Mouse (Mus musculus) urinary bladder, postnatal 25 days (tissue): ENCODE measurements at regions not wholly inside any gene's neighbourhood (a gene's known extent, or its start where the extent isn't known, plus 50 kb on each side); places are given as distances from the start of the nearest gene placed in this dataset.
"Not testable (repeated sequence)": the region's sequence is repeated elsewhere in the genome, so short reads cannot be mapped to it uniquely, and the experiment has no call there.

Experiments used
- DNase-seq: peaks from one replicate; pipeline ENCODE4 v3.0.0; 2022; ENCODE audit warnings: low spot score

DNA sequence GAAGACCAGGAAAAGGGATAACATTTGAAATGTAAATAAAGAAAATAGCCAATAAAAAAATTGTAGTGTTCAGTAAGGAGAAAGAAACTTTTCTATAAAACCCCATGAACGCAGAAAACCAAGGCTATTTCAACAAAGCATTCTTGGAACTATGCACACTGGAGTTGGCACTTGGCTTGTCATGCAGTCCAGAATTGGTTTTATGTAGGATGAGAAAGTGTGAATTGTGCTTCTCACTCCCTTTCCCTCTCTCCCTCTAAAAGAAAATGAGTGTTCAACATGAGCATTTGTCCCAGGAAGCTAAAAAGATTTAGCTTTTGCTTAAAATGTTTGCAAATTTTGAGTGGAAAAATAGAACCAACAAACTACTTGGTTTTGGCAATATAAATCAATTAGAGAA lies 841.6 kb upstream of the Adam24 start:
- no peak for DNase-seq

DNA sequence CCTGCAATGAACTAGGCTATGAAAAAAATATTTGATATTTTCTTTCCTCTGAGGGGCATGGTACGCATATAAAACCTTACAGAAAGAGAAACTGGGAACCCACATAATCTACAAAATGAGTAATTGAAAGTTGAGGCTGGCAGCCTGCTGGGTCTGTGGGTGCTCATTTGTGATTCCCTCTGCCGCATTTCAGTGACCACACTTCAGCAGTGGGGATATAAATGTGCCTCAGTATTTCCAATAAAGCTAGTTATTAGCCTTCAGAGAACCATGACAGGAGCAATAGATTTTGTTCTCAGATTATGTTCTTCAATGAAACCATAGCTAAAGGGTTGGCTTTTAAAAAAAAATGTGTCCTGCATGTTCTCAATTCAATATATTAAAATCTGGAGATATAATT lies 828.0 kb upstream of the Adam24 start:
- no peak for DNase-seq

DNA sequence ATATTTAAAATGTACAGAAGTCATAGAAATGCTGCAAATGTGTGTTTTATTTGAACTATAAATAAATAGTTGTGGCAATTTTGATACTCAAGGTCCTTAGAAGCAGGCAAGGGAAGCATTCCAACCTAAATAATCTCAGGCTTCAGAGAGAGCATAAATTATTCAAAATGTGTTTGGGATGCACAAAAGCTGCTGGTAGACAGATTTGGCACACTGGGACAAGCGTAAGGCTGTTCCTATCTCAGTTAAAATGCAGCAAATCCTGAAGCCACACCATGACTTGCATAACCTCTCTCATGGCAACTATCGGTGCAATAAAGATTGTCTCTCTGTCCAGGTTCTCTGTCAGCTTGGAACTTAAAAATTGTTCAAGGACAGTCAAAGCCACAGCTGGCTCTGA lies 812.3 kb upstream of the Adam24 start:
- no peak for DNase-seq

DNA sequence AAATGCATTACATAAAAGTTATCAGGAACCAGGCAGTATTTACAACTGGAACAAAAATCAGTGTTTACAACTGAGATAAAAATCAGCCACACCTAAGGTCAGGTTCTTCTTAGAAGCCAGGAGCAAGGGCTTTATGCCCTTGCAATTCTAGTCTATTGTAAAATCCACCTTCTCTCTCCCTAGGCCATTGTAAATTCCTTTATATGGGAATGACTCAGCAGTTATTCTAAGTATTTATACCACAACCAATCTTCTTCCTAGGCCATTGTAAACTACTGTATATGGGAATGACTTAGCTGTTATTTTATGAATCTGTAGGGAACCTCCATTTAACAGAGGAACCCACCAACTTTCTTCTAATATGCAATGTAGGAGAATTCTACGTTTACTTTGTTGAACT lies 772.6 kb upstream of the Adam24 start:
- DNase-seq: no peak

DNA sequence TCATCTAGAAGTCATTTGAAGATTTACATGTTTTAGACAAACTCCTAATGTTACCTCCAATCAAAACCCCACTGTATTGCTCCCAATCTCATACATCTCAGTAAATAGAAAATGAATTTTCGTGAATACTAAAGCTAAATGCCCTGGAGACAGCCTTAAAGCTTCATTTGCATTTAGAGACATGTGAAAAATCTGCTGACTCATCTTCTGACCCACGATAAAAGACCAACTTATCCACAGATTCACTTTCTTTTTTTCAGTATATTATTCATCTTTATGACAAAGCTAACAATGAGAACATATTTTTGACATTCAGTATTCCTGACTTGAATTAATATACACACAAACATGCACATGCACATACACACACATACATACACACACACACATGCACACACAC lies 762.0 kb upstream of the Adam24 start:
- DNase-seq: no peak

DNA sequence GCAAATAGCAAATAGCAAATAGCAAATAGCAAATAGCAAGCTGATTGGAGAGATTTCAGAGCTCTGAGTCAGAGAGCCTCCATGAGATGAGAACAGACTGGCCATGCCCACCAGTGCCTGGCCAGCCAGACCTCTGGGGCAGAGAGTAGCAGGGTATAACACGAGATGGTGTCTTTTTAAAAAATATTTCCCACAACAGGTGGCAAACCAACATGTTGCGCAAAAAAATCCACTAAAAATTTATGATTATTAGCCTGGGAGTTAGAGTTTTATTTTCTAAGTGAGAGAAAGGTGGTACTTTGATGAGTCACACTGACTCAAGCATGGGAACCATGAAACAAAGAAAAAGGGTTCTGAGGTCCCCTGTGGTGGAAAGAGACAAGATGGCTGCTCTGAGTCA lies 753.5 kb upstream of the Adam24 start:
- no peak for DNase-seq

DNA sequence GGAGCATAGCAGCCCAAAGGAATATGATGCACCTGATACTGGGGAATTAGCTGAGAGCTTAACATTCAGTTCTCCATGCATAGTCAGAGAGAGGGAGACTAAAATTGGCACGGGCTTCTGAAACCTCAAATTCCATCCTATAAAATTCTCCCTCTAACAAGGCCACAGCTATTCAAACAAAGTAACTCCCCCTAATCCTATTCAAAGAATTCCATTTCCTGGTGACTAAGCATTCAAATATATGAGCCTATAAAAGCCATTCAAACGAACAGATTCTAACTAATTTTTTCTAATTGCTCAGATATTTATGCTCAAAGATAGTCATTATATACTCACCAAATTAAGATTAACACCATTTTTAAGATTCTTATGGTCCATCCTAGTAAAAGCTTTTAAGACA lies 751.1 kb upstream of the Adam24 start:
- DNase-seq: no peak

DNA sequence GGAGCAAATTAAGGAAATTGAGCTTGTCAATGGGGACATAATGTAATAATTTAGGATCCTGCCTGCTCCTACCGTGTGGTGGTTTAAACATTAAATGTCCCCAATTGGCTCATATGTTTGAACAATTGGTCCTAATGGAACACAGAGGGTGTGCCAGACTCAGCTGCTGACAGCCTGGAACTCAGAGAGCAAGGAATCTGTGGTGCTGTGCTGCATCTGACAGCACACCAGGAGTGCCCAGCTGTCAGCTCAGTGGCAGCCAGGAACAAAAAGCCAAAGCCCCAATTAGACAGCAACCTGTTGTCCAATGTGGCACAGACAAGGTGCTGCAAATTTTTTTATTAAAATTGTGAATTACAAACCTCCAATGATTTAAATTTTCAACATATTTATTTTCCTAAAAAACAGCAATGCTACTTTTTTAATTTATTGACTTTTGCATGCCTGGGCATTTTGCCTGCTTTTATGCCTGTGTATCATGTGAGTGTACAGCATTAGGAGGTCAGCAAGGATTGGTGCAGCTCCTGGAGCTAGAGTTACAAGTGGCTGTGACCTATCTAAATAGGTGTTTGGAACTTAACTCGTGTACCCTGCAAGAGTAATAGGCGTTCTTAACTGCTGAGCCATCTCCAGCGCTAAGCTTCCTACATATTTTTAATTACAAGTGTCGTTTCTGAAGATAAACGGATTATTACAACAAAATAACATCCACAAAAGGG lies 724.5 kb upstream of the Adam24 start:
- no peak for DNase-seq

DNA sequence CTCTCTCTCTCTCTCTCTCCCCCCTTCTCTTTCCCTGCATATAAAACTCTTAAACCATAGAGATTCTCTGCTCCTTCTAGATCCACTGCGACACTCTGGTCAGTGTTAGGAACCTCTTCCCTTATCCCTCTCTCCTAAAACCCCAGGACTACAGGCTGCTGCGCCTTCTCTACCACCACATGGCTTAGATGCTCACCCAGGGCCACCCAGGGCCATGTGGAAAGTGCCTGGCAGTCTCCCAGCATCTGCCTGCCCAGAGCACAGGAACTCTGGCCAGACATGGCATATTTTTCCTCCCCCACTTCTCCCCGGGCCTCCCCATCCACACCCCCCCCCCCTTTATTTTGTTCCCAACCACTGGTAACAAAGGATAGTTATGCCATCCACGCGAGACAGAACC lies 720.4 kb upstream of the Adam24 start:
- no peak for DNase-seq

DNA sequence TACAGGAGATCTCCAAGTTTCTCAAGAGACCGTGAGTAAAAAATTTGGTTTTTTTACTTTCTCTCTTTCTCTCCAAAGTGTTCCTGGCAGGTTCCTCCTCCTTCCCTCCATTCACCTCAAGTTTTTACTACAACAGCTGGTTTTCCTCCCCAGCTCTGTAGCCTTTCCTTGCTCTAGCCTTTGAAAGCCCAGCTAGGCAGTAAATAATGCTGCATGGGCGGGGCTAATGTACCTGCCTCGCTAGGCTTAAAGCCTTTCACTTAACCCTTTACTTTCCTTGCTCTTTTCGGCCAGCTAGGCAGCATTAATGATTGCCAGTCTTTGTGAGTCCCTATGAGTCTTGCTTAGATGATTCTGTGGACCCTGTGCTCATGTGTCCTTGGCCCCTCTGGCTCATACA lies 720.0 kb upstream of the Adam24 start:
- DNase-seq: no peak

DNA sequence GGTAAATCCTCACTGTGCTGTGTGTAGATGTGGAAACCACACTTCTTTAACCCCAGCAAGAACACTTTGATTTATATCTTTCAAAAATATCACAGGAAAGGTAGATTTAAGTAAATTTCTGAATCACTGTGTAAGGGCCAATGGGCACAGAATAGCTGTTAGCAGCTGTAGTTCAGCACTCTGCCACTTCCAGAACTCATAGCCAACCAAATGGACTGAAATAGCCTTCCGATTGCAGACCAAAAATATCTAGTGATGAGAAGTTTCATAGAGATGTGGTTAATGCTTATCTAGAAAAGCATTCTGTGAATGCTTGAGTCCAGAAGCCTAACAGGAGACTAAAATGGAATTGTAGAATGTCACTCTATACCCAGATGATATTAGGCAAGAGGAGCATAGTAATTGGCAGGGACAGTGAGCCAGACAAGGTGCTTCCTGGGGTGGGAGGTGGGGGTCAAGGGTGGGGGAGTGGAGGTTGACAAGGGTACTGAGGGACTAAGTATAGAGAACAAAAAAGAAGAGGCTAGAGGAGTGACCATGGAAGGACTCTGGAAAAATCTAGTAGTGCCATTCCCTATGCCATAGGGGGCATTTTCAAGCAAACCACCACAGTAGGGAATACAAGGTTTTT lies 669.6 kb upstream of the Adam24 start:
- no peak for DNase-seq

DNA sequence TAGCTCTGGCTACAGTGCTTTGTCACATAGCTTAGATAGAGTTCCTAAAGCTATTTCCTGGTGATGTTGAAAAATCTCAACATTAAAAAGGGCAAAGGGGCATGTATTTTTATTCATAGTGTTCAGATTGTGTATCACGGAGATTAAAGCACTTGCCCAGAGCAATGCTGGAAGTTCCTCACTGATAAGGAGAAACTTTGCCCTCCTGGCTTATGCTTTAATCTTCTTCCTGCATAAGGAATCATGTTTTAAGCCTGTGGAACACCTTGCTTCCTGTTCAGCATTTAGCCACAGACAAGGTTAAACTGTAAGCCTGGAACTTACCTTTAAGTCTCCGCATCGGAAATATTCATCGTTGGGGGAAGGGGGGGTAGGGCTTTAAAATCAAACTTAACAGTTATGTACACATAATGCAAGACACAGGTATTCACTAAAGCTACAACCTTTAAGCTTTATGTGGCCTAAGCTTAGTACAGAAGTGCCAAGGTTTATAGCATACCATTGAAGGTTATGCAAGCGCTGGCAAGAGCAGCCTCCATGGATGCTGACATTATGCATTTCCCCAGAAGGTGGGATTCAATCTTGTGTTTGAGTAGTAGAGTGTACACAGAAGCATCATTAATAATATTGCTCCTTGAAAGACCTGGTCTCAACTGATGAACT lies 655.5 kb upstream of the Adam24 start:
- no peak for DNase-seq

DNA sequence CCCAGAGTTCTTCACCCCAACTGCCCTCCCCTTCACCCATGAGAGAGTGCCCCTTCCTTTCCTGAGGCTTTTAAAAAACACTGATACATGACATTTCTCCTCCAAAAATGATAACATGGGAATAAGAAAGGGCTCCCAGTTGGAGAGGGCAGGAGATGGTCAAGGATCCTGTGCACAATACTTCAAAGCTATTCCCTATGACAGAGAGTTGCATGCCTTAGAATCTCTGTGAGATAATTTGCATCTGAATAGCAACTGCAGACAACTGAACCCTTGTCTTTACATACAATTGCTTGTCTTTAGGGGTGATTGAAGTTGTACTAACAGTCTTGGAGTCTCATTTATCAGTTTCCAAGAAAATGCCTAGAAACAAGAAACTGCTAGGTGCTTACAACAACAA lies 610.7 kb upstream of the Adam24 start:
- no peak for DNase-seq

DNA sequence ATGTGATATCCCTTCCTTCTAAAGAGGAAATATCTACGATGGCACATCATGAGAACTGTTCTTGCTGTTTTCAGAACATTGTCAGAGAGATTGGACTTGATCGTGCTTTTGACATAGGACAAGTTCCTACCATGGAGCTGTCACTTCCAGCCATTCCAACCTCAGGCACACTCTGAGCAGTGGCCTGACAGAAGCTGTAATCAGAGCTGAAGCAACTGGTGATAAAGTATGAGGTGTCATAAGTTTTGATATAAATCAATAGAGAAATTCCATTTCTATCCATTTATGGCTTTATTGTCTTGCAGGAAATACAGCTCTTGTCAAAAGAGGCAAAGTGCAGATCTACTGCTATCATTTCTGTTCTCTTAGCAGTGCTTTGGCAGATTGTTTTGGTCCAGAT lies 603.7 kb upstream of the Adam24 start:
- DNase-seq: no peak

DNA sequence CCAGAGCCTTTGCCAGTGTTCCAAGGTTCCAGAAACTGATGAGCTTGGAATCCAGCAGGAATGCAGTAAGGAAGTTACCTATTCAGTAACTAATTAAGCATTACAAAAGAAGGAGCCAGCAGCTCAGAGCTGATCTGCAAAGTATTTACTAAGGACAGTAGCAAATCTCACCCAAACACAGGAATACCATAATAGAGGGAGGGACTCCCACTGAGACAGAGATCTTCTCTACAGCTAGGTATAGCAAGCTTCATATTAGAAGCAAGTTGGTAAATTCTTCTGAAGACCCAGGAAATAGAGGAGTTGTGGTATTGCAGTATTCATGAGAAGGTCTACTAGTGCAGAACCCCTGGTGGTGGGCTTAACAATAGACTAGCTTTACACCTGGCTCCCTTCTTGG lies 593.9 kb upstream of the Adam24 start:
- DNase-seq: not testable (repeated sequence)

DNA sequence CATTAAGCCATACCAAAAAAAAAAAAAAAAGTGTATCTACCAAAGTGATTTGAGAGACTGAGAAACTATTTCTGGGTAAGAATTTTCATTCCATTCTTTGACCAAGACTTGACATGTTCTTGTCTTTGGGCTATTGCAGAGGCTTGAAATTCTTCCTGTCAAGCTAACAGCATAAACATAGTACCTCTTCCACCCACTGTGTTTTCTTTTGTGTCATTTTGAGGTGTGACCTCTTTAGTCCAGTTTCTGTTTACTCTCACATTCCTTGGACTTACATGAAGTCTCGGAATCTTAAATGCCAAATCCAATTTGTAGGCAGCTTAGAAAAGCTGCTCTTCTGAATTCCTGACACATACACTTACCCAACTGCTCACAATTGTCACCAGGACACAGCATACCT lies 590.7 kb upstream of the Adam24 start:
- no peak for DNase-seq

DNA sequence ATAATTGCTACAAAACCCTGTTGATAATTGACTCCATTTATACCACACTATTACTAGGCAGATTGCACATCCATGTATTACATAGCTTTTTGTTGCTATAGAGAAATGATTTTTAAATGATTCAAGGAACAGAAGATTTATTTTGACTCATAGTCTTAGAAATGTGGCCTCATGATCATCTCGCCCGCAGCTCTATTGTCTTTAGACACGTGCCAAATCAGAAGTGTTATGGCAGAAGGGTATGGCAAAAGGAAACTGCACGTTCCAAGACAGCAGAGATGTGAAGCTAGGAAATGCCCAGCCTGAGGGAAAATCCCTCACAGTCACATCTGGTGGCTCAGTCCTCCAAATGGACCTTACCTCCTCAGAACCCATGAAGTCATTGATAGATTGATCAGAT lies 585.5 kb upstream of the Adam24 start:
- no peak for DNase-seq

DNA sequence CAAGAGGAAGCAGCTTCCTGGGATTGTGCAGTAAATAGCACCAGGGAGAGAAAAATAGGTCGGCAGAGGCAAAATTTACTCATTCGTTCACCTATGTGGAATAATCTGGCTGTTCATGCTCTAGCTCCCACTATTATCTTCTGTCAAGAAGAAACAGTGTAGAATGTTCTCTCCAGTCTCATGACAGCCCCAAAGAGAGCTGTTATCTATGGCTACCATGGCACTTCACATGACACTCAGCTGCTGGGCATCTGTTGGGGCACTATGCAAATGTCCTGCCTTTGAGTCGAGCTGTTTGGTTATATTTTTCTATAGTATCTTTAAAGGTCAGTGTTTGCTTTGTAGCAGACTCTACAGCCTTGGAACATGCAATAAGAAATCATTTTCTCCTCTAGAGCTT lies 550.5 kb upstream of the Adam24 start:
- no peak for DNase-seq

DNA sequence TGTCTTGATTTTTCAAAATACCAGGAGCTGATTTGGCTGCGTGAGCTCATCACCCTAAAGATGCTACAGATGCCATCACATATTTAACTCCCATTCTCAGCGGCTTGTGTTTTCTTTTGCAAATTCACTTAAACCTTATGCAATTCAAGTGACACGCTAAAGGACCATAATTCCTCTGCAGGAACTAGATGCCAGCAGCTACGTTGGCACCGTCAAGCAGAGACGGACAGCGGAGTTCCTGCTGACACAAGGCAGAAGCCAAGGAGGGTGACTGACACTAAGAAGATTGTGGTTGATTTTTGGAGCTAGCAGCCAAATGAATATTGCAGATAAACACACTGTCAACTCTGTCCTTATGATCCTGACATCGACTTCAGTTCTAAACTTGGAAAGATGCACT lies 547.7 kb upstream of the Adam24 start:
- no peak for DNase-seq

DNA sequence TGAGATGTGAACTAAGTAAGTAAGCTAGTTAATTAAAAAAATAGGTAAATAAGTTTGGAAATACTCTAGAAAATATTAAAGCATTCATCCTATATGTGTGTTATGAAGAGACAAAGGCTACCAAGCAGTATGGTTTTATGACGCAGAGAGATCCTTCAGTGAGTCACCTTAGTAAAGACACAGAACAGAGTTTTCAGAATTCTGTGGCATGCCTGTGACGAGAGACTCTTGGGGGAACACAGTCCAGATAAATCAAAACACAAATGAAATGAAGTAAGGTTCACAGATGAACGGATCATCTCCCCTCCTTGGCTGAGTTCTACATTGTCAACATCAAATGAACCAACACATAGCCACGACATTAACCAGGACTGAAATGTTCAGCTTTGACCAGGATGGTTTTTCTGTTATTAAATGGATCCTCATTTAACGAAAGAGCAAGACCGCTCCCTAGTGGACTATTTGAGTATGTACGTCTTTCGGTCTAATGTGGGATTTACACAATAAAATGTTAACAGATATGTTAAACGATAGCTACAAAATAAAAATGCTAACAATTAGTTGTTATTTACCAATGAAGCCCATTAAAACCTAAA lies 542.1 kb upstream of the Adam24 start:
- DNase-seq: no peak

DNA sequence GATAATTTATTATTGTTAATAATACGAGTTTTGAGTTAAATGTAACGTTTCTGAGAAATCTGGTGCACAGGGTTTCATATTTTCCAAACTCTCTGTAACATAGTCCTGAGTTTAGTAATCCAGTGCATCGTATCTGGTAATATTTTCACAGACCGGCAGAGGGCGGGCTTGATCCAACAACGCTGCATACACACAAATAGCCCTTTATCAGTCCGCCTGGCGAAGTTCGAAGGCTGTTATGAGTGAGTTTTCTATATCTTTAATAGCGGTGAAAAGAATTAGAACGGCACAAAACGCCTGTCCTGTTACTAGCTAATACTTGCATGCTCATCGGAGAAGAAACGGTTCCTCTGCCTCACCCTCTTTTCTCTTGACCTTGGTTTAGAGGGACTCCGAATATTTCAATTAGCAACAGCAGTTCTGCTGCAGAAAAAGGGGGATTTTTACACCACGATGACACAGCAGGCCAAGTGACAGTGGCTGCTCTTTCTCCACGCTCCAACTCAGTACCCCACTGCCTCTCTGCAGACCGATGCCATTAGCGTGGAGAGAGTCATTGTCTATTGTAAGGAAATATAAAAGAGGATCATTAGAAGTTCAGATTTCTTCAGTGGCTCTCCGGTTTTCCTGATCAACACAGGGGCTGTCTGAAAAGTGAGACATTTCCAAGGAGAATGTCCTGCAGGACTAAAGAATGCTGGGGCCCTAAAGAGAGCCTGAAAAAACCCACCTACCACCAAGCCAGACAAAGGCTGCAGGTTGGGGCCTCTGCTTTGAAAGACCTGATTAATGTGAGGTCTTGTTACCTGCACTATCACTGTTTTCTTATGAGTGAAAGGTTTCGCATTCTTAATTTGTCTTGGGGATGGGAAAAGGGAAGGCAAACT lies 523.7 kb upstream of the Adam24 start:
- DNase-seq: peak; percentile 58

DNA sequence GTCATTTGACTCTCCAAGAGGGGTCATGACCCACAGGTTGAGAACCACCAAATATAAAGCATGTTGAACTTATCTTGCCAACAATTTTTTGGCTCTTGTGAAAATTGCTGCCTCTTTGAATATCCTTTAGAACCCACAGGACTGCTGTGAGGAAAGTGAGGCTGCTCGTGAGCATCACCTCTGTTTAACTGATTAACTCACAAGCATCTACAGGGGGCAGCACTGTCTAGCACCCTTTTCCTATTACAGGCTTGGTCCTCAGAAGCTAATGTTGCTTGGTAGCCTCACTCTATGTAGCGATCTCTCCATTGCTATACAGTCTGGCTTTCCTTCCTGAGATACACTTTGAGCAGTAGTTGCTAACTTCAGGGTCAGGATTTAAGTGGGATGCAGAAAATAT lies 522.4 kb upstream of the Adam24 start:
- no peak for DNase-seq
